Mouse (Mus musculus): ENCODE data around the gene Glb1.

The Glb1 gene

GRCm38 (mm10) chr9:114442893-114443292 lies 42.0 kb downstream of the Glb1 start:
- peak; percentile 38 to 44 for DNase-seq (ENCODE audit: low spot score in 2 of 2)

GRCm38 (mm10) chr9:114443351-114443750 lies 42.5 kb downstream of the Glb1 start:
- peak; percentile 78 to 87 for DNase-seq (ENCODE audit: low spot score in 2 of 2)

- no peak for DNase-seq (ENCODE audit: low spot score in 2 of 2)
Measured at GRCm38 (mm10) chr9:114446887-114447286, 46.0 kb downstream of the Glb1 start.

- DNase-seq (ENCODE audit: low spot score in 2 of 2): no peak
Measured at GRCm38 (mm10) chr9:114448700-114449099, 47.8 kb downstream of the Glb1 start.

- no peak for DNase-seq (ENCODE audit: low spot score in 2 of 2)
Measured at GRCm38 (mm10) chr9:114449120-114449754, 48.4 kb downstream of the Glb1 start.

GRCm38 (mm10) chr9:114451615-114452014 lies 50.7 kb downstream of the Glb1 start:
- no peak for DNase-seq (ENCODE audit: low spot score in 2 of 2)

GRCm38 (mm10) chr9:114452418-114452817 lies 51.5 kb downstream of the Glb1 start:
- DNase-seq (ENCODE audit: low spot score in 2 of 2): peak; percentile 53 to 60

- no peak for DNase-seq (ENCODE audit: low spot score in 2 of 2)
Measured at GRCm38 (mm10) chr9:114455420-114455819, 54.5 kb downstream of the Glb1 start.

- no peak for DNase-seq (ENCODE audit: low spot score in 2 of 2)
Measured at GRCm38 (mm10) chr9:114458436-114458835, 57.6 kb downstream of the Glb1 start.

GRCm38 (mm10) chr9:114462569-114462968 lies 61.7 kb downstream of the Glb1 start:
- DNase-seq (ENCODE audit: low spot score in 2 of 2): no peak

- DNase-seq (ENCODE audit: low spot score in 2 of 2): no peak
Measured at GRCm38 (mm10) chr9:114465442-114465841, 64.6 kb downstream of the Glb1 start.

GRCm38 (mm10) chr9:114466871-114467270 lies 66.0 kb downstream of the Glb1 start:
- DNase-seq (ENCODE audit: low spot score in 2 of 2): no peak

GRCm38 (mm10) chr9:114468217-114468616 lies 67.3 kb downstream of the Glb1 start:
- no peak for DNase-seq (ENCODE audit: low spot score in 2 of 2)

GRCm38 (mm10) chr9:114468701-114469100 lies 67.8 kb downstream of the Glb1 start:
- no peak for DNase-seq (ENCODE audit: low spot score in 2 of 2)

- no peak for DNase-seq (ENCODE audit: low spot score in 2 of 2)
Measured at GRCm38 (mm10) chr9:114471892-114472291, 71.0 kb downstream of the Glb1 start.

GRCm38 (mm10) chr9:114477019-114477418 lies 76.1 kb downstream of the Glb1 start:
- DNase-seq (ENCODE audit: low spot score in 2 of 2): no peak

- DNase-seq (ENCODE audit: low spot score in 2 of 2): no peak
Measured at GRCm38 (mm10) chr9:114480940-114481339, 80.1 kb downstream of the Glb1 start.

GRCm38 (mm10) chr9:114484771-114485170 lies 83.9 kb downstream of the Glb1 start:
- no peak for DNase-seq (ENCODE audit: low spot score in 2 of 2)

- no peak for DNase-seq (ENCODE audit: low spot score in 2 of 2)
Measured at GRCm38 (mm10) chr9:114486808-114487207, 85.9 kb downstream of the Glb1 start.

- no peak for DNase-seq (ENCODE audit: low spot score in 2 of 2)
Measured at GRCm38 (mm10) chr9:114487481-114488258, 86.8 kb downstream of the Glb1 start.

- DNase-seq (ENCODE audit: low spot score in 2 of 2): peak; percentile 56 to 57
Measured at GRCm38 (mm10) chr9:114496469-114496868, 95.6 kb downstream of the Glb1 start.

- DNase-seq (ENCODE audit: low spot score in 2 of 2): peak; percentile 85 to 97
Measured at GRCm38 (mm10) chr9:114498218-114498617, 97.3 kb downstream of the Glb1 start.

Data from thymus, postnatal 10 days (tissue).